Mouse (Mus musculus) erythroblast, embryonic 14.5 days (primary cell): ENCODE measurements around the gene 9230110F15Rik. TPM values are rescaled to one million over a fixed set of nuclear protein-coding genes. Genes with fewer than 3 reads are reported as not detected.
"Not testable (repeated sequence)": the region's sequence is repeated elsewhere in the genome, so short reads cannot be mapped to it uniquely, and the experiment has no call there.

ENCODE experiments used
- H3K27me3 ChIP-seq: 2 replicates; pipeline ENCODE4 v1.6.1; 2012; ENCODE audit warnings: inconsistent platforms; ENCODE audit not compliant: control insufficient read depth
- H3K36me3 ChIP-seq: 2 replicates; pipeline ENCODE4 v1.6.1; 2012; ENCODE audit warnings: mild to moderate bottlenecking, inconsistent platforms; ENCODE audit not compliant: control insufficient read depth
- H3K4me1 ChIP-seq: 2 replicates; pipeline ENCODE4 v1.6.1; 2012; ENCODE audit warnings: inconsistent platforms; ENCODE audit not compliant: control insufficient read depth
- H3K4me3 ChIP-seq: replicated peaks from 2 replicates; pipeline ENCODE3; 2012; ENCODE audit warnings: moderate library complexity, mild to moderate bottlenecking, inconsistent platforms
- H3K9me3 ChIP-seq: 2 replicates; pipeline ENCODE4 v1.6.1; 2012; ENCODE audit warnings: low read length, inconsistent platforms, mixed read lengths; ENCODE audit not compliant: control insufficient read depth
- GATA1 ChIP-seq: IDR thresholded peaks from 2 replicates; pipeline ENCODE4 v1.6.1; 2012; ENCODE audit warnings: low read length, inconsistent platforms, mixed read lengths
- TAL1 ChIP-seq: IDR thresholded peaks from 3 replicates; pipeline ENCODE4 v1.6.1; 2012; ENCODE audit warnings: low read length, inconsistent platforms, mixed read lengths
- polyA plus RNA-seq: library from polyadenylated mRNA; stranded (reverse); fragments of >175 nt; gene quantifications from 2 replicates; pipeline ENCODE4 v1.2.3, GENCODE M21; 2012

Gene 9230110F15Rik
- polyA plus RNA-seq, result not detected in 2 replicates

GRCm38 (mm10) chr9:35844050-35844449, at the start of gene 9230110F15Rik:
TSS of gene 9230110F15Rik (minus strand) at chr9:35844150.
- Histone ChIP-seq H3K36me3 (no peaks in the 10 kb centered on the region), H3K27me3 (no peaks in the 10 kb centered on the region), H3K9me3 (no peaks in the 10 kb centered on the region), H3K4me3 (no peak within 1 kb of the TSS), H3K4me1 (no peaks in the 10 kb centered on the region)
- TF ChIP-seq GATA1 (no peak), TAL1 (no peak)

GRCm38 (mm10) chr9:35893112-35893511, 49.2 kb upstream of the 9230110F15Rik start:
- not testable (repeated sequence) for H3K27me3 ChIP-seq, H3K36me3 ChIP-seq

GRCm38 (mm10) chr9:35817881-35818280, 26.1 kb downstream of the 9230110F15Rik start:
- not testable (repeated sequence) for H3K4me1 ChIP-seq, H3K4me3 ChIP-seq, H3K27me3 ChIP-seq, H3K36me3 ChIP-seq
- peaks cover 13% of the 10 kb centered on the region for H3K9me3 ChIP-seq

More at GRCm38 (mm10) chr9:35893112-35893511, 49.2 kb upstream of the 9230110F15Rik start:
- not testable (repeated sequence) for H3K4me3 ChIP-seq, H3K9me3 ChIP-seq, H3K4me1 ChIP-seq

DNA sequence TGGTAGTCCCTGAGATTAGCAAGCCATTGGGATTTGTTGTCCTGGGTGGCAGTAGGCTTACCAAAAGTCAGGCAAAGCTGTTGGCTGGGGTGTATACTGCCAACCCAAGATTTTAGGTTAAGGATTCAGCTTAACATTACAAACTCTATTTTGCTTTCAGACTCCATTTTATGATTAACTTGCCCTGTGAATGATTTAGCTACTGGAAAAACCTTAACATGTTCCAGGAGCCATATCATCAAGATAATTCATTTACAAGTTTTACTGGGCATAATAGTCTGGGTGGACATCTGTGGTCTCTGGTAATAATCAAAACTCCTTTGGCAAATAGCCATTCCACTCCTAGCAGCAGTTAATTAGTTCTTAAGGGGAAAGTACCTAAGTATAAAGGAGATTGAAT, 45.8 kb downstream of the 9230110F15Rik start:
- Histone ChIP-seq H3K4me3 (no peak overlapping the region), H3K27me3 (no peaks in the 10 kb centered on the region), H3K36me3 (no peaks in the 10 kb centered on the region), H3K4me1 (no peaks in the 10 kb centered on the region), H3K9me3 (peaks cover 2% of the 10 kb centered on the region; the same call in 1 of the 2 replicates)
- no peak for TF ChIP-seq GATA1
- no peak for TF ChIP-seq TAL1

GRCm38 (mm10) chr9:35790001-35790400, 53.9 kb downstream of the 9230110F15Rik start, which contains the start of the genes Gm27235 and D730048I06Rik:
TSS of gene Gm27235 (minus strand) at chr9:35790101.
TSS of gene D730048I06Rik (minus strand) at chr9:35790112.
- Histone ChIP-seq H3K4me3 (no peak within 1 kb of the TSS), H3K4me1 (no peaks in the 10 kb centered on the region), H3K9me3 (no peaks in the 10 kb centered on the region; the same call in 1 of the 2 replicates), H3K27me3 (no peaks in the 10 kb centered on the region), H3K36me3 (no peaks in the 10 kb centered on the region)
- TF ChIP-seq TAL1 (no peak), GATA1 (no peak)

Other genes starting within 250 kb of the 9230110F15Rik start
- not detected in 2 replicates for gene Pate4, start 232.2 kb downstream of the 9230110F15Rik start, polyA plus RNA-seq
- gene Pate3, start 195.9 kb downstream of the 9230110F15Rik start, polyA plus RNA-seq, result not detected in 2 replicates
- gene Pate1, start 156.8 kb downstream of the 9230110F15Rik start, polyA plus RNA-seq, result not detected in 2 replicates
- gene Gm17677, start 103.1 kb downstream of the 9230110F15Rik start, polyA plus RNA-seq, result not detected in 2 replicates
- gene Gm17727, start 66.0 kb downstream of the 9230110F15Rik start, polyA plus RNA-seq, result not detected in 2 replicates
- gene Gm27235, start 54.0 kb downstream of the 9230110F15Rik start, polyA plus RNA-seq, result not detected in 2 replicates
- gene D730048I06Rik, start 54.0 kb downstream of the 9230110F15Rik start, polyA plus RNA-seq, result not detected in 2 replicates
- gene 9230113P08Rik, start 64.3 kb upstream of the 9230110F15Rik start, polyA plus RNA-seq, result not detected in 2 replicates